In genomic region chrX:9199761-9200371, GRCm38 (mm10) we compare ENCODE assay signal across 8 mouse cellular contexts. TPM values are rescaled to one million over a fixed set of nuclear protein-coding genes. Genes with fewer than 3 reads are reported as not detected.
DNase-seq lines count a peak whose midpoint lies in the region; ATAC-seq and TF ChIP-seq lines count a peak whose summit lies in the region.

Lancl3 (plus strand) TSS chrX:9199902.

- peaks cover 2% of the 10 kb centered on the region; the same call in 1 of the 2 replicates for H3K27me3 ChIP-seq in forebrain, embryonic 11.5 days (ENCODE audit: control insufficient read depth, insufficient read depth, low read length)
- peaks cover 12% of the 10 kb centered on the region for H3K27me3 ChIP-seq in hindbrain, embryonic 12.5 days
- H3K27me3 ChIP-seq in limb, embryonic 14.5 days (ENCODE audit: control insufficient read depth, insufficient read depth, low read length): no peaks in the 10 kb centered on the region
- H3K27me3 ChIP-seq in midbrain, embryonic 15.5 days (replicated peaks): no peaks in the 10 kb centered on the region

- no peaks in the 10 kb centered on the region for H3K4me1 ChIP-seq in forebrain, embryonic 11.5 days (replicated peaks; ENCODE audit: control insufficient read depth, insufficient read depth, low read length)
- no peaks in the 10 kb centered on the region for H3K4me1 ChIP-seq in hindbrain, embryonic 12.5 days
- no peaks in the 10 kb centered on the region for H3K4me1 ChIP-seq in limb, embryonic 14.5 days (ENCODE audit: control insufficient read depth, insufficient read depth, low read length)
- H3K4me1 ChIP-seq in midbrain, embryonic 15.5 days: no peaks in the 10 kb centered on the region

- no peaks in the 10 kb centered on the region for H3K9me3 ChIP-seq in forebrain, embryonic 11.5 days (ENCODE audit: control insufficient read depth, low read length)
- H3K9me3 ChIP-seq in hindbrain, embryonic 12.5 days (replicated peaks): no peaks in the 10 kb centered on the region
- no peaks in the 10 kb centered on the region for H3K9me3 ChIP-seq in limb, embryonic 14.5 days (ENCODE audit: control insufficient read depth, low read length)
- no peaks in the 10 kb centered on the region for H3K9me3 ChIP-seq in midbrain, embryonic 15.5 days

- 22% methylated on average over 43 of the region's 49 CpGs for WGBS in forebrain, embryonic 11.5 days
- WGBS in hindbrain, embryonic 12.5 days: 16% methylated on average over 47 of the region's 49 CpGs
- 15% methylated on average over 29 of the region's 49 CpGs for WGBS in limb, embryonic 14.5 days
- 21% methylated on average over 47 of the region's 49 CpGs for WGBS in midbrain, embryonic 15.5 days

- H3K9ac ChIP-seq in forebrain, embryonic 11.5 days (ENCODE audit: low read length): peak within 1 kb of the TSS; percentile 29; the same call in 1 of the 2 replicates
- H3K9ac ChIP-seq in hindbrain, embryonic 12.5 days: peak within 1 kb of the TSS; percentile 49
- peak within 1 kb of the TSS; percentile 46 for H3K9ac ChIP-seq in limb, embryonic 14.5 days (ENCODE audit: low read depth, low read length, severe bottlenecking)
- H3K9ac ChIP-seq in midbrain, embryonic 15.5 days: peak within 1 kb of the TSS; percentile 46

- peak within 1 kb of the TSS; percentile 33 for H3K4me3 ChIP-seq in forebrain, embryonic 11.5 days (ENCODE audit: low read depth, low read length)
- peak within 1 kb of the TSS; percentile 41 for H3K4me3 ChIP-seq in hindbrain, embryonic 12.5 days
- peak within 1 kb of the TSS; percentile 41 for H3K4me3 ChIP-seq in limb, embryonic 14.5 days (replicated peaks; ENCODE audit: low read length)
- peak within 1 kb of the TSS; percentile 52 for H3K4me3 ChIP-seq in midbrain, embryonic 15.5 days

- H3K36me3 ChIP-seq in forebrain, embryonic 11.5 days (ENCODE audit: control insufficient read depth, insufficient read depth, low read length): no peaks in the 10 kb centered on the region
- no peaks in the 10 kb centered on the region for H3K36me3 ChIP-seq in hindbrain, embryonic 12.5 days
- H3K36me3 ChIP-seq in limb, embryonic 14.5 days (ENCODE audit: control insufficient read depth, insufficient read depth, low read length): no peaks in the 10 kb centered on the region
- no peaks in the 10 kb centered on the region for H3K36me3 ChIP-seq in midbrain, embryonic 15.5 days (replicated peaks)

- ATAC-seq in forebrain, embryonic 11.5 days (replicated peaks; ENCODE audit: low FRiP score): peak; percentile 75
- peak; percentile 73 for ATAC-seq in hindbrain, embryonic 12.5 days (ENCODE audit: low FRiP score)
- ATAC-seq in limb, embryonic 14.5 days (ENCODE audit: low FRiP score, low read depth): 0 out of 2 replicates have a peak, but pooled peaks have one; percentile 50
- ATAC-seq in midbrain, embryonic 15.5 days (replicated peaks): peak; percentile 82

- peak; percentile 7 for DNase-seq in gastrocnemius, postnatal 10 days
- no peak for DNase-seq in gastrocnemius, adult 8-10 months (ENCODE audit: low spot score in 2 of 2)
- peak; percentile 48 for DNase-seq in brain, embryonic 14.5 days (ENCODE audit: low read depth)
- DNase-seq in forebrain, embryonic 11.5 days (ENCODE audit: low spot score): peak; percentile 56
- no peak for DNase-seq in limb, embryonic 14.5 days (ENCODE audit: low spot score)
- DNase-seq in thymus, postnatal 25 days: peak; percentile 4

- TF ChIP-seq POLR2A in brain, embryonic 14.5 days (IDR thresholded peaks at IDR 0.05; ENCODE audit: borderline replicate concordance, extremely low read depth, insufficient read depth, insufficient read length, poor library complexity, severe bottlenecking): no peak
- TF ChIP-seq POLR2A in limb, embryonic 14.5 days (IDR thresholded peaks at IDR 0.05; ENCODE audit: borderline replicate concordance, extremely low read depth, insufficient read depth, insufficient read length): no peak

- H3K4me2 ChIP-seq in forebrain, embryonic 11.5 days (ENCODE audit: low read depth, low read length, severe bottlenecking): peak within 1 kb of the TSS; percentile 55
- H3K4me2 ChIP-seq in hindbrain, embryonic 12.5 days (replicated peaks): peak within 1 kb of the TSS; percentile 60
- peak within 1 kb of the TSS; percentile 56 for H3K4me2 ChIP-seq in limb, embryonic 14.5 days (replicated peaks; ENCODE audit: low read depth, low read length, severe bottlenecking)
- peak within 1 kb of the TSS; percentile 63 for H3K4me2 ChIP-seq in midbrain, embryonic 15.5 days

- H3K27ac ChIP-seq in forebrain, embryonic 11.5 days (ENCODE audit: low read depth, low read length): no peak within 1 kb of the TSS
- H3K27ac ChIP-seq in hindbrain, embryonic 12.5 days: no peak within 1 kb of the TSS
- H3K27ac ChIP-seq in limb, embryonic 14.5 days (replicated peaks; ENCODE audit: low read depth, low read length): no peak within 1 kb of the TSS
- peak within 1 kb of the TSS; percentile 56 for H3K27ac ChIP-seq in midbrain, embryonic 15.5 days

- no peak for TF ChIP-seq CTCF in brain, embryonic 14.5 days (IDR thresholded peaks at IDR 0.05; ENCODE audit: borderline replicate concordance, extremely low read depth, insufficient read depth, insufficient read length)

RNA-seq across cellular contexts. Expression of gene Lancl3, which starts in this region (rescaled TPM):
- under 1 TPM; 0.11 to 0.26 TPM for total RNA-seq in gastrocnemius, postnatal 10 days (2021)
- under 1 TPM; 0.08 to 0.51 (median 0.17) TPM for total RNA-seq in gastrocnemius, adult 8-10 months (2022)
- polyA plus RNA-seq in brain, embryonic 14.5 days (2012; rRNA removed): 1.9 and 2.8 TPM in 2 replicates
- polyA plus RNA-seq in forebrain, embryonic 11.5 days (2014; fragmentation: Nextera tagmentation; extraction: Ambion mirVana): 0.55 and 0.75 TPM in 2 replicates
- 1.9 TPM in 2 replicates for polyA plus RNA-seq in hindbrain, embryonic 12.5 days (2016; fragmentation: Nextera tagmentation; extraction: Ambion mirVana)
- 0.29 and 0.60 TPM in 2 replicates for polyA plus RNA-seq in limb, embryonic 14.5 days (2012; rRNA removed)
- polyA plus RNA-seq in limb, embryonic 14.5 days (2014; fragmentation: Nextera tagmentation; extraction: Ambion mirVana): 0.63 and 0.93 TPM in 2 replicates
- 5.3 and 5.8 TPM in 2 replicates for polyA plus RNA-seq in midbrain, embryonic 15.5 days (2015; fragmentation: Nextera tagmentation; extraction: Ambion mirVana)

Comparison
In these comparisons a context has a peak if more than half of its experiments do, and no peak if none do; other contexts are left out.
1. Peak in DNase-seq in gastrocnemius, postnatal 10 days; RNA of the gene not detected or under 1 TPM.
2. Peak in DNase-seq, ATAC-seq, H3K4me3 ChIP-seq, H3K9ac ChIP-seq and H3K4me2 ChIP-seq in forebrain, embryonic 11.5 days; RNA of the gene not detected or under 1 TPM.
3. Peak in ATAC-seq, H3K4me3 ChIP-seq, H3K9ac ChIP-seq and H3K4me2 ChIP-seq in limb, embryonic 14.5 days; RNA of the gene not detected or under 1 TPM.
4. DNase-seq: peak in brain, embryonic 14.5 days (single experiment) and thymus, postnatal 25 days (single experiment); none in gastrocnemius, adult 8-10 months (0 of 2) and limb, embryonic 14.5 days (single experiment).
5. Peak in every context shown above with its lines, with median percentiles within 50 percentile points of each other: ATAC-seq, H3K4me2 ChIP-seq, H3K4me3 ChIP-seq and H3K9ac ChIP-seq.